Mouse (Mus musculus) limb, embryonic 10.5 days (tissue): ENCODE data around the gene Ctsd. TPM values are rescaled to one million over a fixed set of nuclear protein-coding genes. Genes with fewer than 3 reads are reported as not detected.
"Not testable (repeated sequence)": the region's sequence is repeated elsewhere in the genome, so short reads cannot be mapped to it uniquely, and the experiment has no call there.

Experiments
- DNase-seq: peaks from one replicate; pipeline ENCODE4 v3.0.0-alpha.2; 2017; ENCODE audit warnings: low spot score
- H3K27ac ChIP-seq: fragments of 300-500 bp; sonication (generic); 2 replicates; pipeline ENCODE4 v1.5.1; 2016; ENCODE audit warnings: mild to moderate bottlenecking
- H3K27me3 ChIP-seq: fragments of 300-500 bp; sonication (generic); 2 replicates; pipeline ENCODE4 v1.6.1; 2016; ENCODE audit warnings: low read depth, mild to moderate bottlenecking; ENCODE audit not compliant: poor library complexity, severe bottlenecking
- H3K36me3 ChIP-seq: fragments of 300-500 bp; sonication (generic); 2 replicates; pipeline ENCODE4 v1.6.1; 2016; ENCODE audit warnings: mild to moderate bottlenecking, moderate library complexity
- H3K4me1 ChIP-seq: fragments of 300-500 bp; sonication (generic); 2 replicates; pipeline ENCODE4 v1.6.1; 2016
- H3K4me3 ChIP-seq: fragments of 300-500 bp; sonication (generic); 2 replicates; pipeline ENCODE4 v1.5.1; 2016; ENCODE audit warnings: mild to moderate bottlenecking, moderate library complexity
- H3K9me3 ChIP-seq: fragments of 300-500 bp; sonication (generic); replicated peaks from 2 replicates; pipeline ENCODE4 v1.6.1; 2016; ENCODE audit warnings: mild to moderate bottlenecking
- WGBS: fragments of 180-500 bp; shearing (Covaris S2); methylation state at CpG from one replicate; pipeline ENCODE4 v1.1.7; 2016; 5-methylcytosine and 5-hydroxymethylcytosine counted together
- polyA plus RNA-seq: library from polyadenylated mRNA; unstranded; fragments of >200 nt; fragmentation: Nextera tagmentation; extraction: Ambion mirVana; gene quantifications from 2 replicates; pipeline ENCODE4 v1.2.1, GENCODE M21; 2016

Ctsd gene
- polyA plus RNA-seq, 1 experiment from 2014 or later: 132 TPM

DNA sequence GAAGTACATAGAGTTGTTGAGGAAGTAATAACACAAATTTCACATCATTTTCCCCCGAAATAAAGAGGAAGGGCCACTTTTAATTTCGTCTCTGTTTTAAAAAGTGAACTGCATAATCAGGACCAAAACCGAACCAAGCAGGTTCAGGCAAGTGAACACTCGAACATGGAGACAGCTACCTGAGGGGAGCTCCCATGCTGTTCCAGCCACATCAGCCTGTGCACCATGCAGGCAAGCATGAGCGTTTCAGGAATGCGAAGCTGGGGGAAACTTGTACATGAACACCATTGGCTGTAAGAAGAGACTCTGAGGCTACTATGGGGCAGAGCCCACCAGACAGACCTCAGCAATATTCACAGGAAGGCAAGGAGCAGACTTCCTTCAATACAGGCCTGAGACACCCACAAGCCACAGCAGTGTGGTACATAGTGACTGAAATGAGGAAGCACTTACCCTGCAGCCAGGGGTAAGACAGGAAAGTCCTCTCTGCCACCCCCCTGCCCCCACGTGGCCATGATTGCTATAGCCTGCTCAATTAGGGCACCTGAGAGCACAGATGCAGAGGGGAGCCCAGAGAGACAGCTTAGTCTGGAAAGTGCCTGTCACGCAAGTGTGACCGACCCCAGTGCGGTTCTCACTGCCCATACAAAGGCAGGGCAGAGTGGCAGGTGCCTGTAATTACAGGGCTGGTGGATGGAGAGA, 47.4 kb downstream of the Ctsd start:
- Histone ChIP-seq H3K4me1 (peaks cover 16% of the 10 kb centered on the region), H3K36me3 (no peaks in the 10 kb centered on the region), H3K27me3 (no peaks in the 10 kb centered on the region), H3K4me3 (no peak overlapping the region), H3K9me3 (no peaks in the 10 kb centered on the region), H3K27ac (peak overlapping the region; percentile 12; the same call in 1 of the 2 replicates)
- WGBS: 56% methylated on average over 10 of the region's 10 CpGs
- no peak for DNase-seq

DNA sequence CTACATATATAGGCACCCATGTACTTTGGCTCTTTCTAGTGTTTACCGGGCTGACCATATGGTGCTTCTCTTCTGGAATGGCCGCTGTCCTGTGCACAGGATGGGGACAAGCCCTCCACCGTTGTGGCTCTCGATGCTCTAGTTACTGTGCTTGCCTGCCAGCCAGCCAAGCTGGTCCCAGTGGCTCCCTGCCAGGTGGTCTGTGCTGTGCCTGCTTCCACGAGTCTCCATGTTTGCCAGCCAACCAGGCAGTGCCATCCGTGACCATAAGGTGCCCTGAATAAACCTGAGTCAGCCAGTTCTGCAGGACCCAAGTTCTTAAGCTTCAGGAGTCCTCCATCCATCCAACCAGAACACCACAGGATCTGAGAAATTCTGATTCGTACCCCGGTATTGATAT, 52.7 kb downstream of the Ctsd start:
- H3K4me1 ChIP-seq: peaks cover 39% of the 10 kb centered on the region
- H3K36me3 ChIP-seq: no peaks in the 10 kb centered on the region
- no peaks in the 10 kb centered on the region for H3K27me3 ChIP-seq
- no peak overlapping the region for H3K4me3 ChIP-seq
- H3K27ac ChIP-seq: peak overlapping the region; percentile 74
- H3K9me3 ChIP-seq: no peaks in the 10 kb centered on the region
- 90% methylated on average over 8 of the region's 8 CpGs for WGBS
- DNase-seq: no peak

DNA sequence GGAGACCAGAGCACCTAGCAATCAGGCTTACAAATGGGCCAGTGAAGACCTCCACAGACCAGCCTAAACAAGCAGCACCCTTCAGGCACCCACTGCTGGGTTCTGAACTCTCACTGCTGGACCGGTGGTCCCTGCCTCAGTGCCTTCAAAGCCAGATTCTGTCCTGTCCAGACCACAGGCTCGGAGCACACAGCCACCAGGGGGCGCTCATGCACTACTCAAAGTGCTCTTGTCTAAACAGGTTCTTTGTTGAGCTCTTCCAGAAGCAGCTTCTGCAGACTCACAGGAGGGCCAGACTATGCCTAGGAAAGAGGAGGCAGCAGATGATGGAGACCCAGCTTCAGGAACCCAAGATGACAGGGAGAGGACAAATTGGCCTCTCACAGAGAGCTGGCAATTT, 53.6 kb downstream of the Ctsd start:
- WGBS: 4% methylated on average over 3 of the region's 3 CpGs

DNA sequence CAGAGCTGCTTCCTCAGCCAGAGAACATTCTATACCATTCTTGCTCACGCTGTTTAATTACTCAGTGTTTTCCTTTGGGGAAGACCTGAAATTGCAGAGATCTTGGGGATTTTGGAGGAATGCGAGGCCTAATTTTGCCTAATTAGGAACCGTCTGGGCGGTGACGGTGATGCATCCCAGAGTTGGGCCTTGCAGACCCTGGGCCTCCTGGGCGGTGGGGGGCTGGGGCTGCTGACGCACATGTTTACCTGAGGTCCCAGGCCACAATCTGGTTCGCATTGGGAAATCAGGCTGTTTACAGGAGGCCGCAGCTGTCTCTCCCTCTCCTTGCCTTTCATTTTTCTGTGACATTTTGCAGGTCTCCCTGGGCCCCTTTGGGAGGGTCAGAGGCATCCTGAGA, 55.1 kb downstream of the Ctsd start:
- 30% methylated on average over 5 of the region's 9 CpGs for WGBS
- DNase-seq: not testable (repeated sequence)

More for the DNA sequence above, 53.6 kb downstream of the Ctsd start:
- Histone ChIP-seq H3K27ac (peak overlapping the region; percentile 74), H3K36me3 (no peaks in the 10 kb centered on the region), H3K4me1 (peaks cover 42% of the 10 kb centered on the region), H3K27me3 (no peaks in the 10 kb centered on the region), H3K4me3 (no peak overlapping the region), H3K9me3 (no peaks in the 10 kb centered on the region)
- peak; percentile 99 for DNase-seq

DNA sequence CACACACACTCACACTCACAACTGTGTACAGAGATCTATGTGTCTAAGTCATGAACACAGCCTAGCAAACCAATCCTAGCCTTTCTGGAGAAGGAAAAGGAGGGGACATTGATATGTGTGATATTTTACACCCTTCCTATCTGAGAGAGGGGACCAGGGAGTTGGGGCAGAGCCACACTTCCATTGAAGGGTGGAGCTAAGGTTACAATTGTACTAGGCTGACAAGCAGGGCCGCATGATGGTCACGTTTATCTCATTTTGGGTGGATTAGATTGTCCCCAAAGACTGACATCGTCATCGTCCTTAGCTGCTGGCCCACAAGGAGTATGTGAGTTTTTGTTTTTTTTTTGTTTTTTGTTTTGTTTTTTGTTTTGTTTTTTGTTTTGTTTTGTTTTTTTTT, 56.6 kb downstream of the Ctsd start:
- no peaks in the 10 kb centered on the region for H3K36me3 ChIP-seq
- no peaks in the 10 kb centered on the region for H3K27me3 ChIP-seq
- no peak for DNase-seq
- no peaks in the 10 kb centered on the region for H3K9me3 ChIP-seq
- peaks cover 52% of the 10 kb centered on the region for H3K4me1 ChIP-seq
- H3K4me3 ChIP-seq: no peak overlapping the region
- 77% methylated on average over 4 of the region's 4 CpGs for WGBS
- no peak overlapping the region for H3K27ac ChIP-seq

More for the DNA sequence above, 55.1 kb downstream of the Ctsd start:
- peak overlapping the region; percentile 74 for H3K27ac ChIP-seq
- H3K9me3 ChIP-seq, H3K27me3 ChIP-seq, H3K4me3 ChIP-seq, H3K36me3 ChIP-seq: not testable (repeated sequence)
- H3K4me1 ChIP-seq: peaks cover 52% of the 10 kb centered on the region

DNA sequence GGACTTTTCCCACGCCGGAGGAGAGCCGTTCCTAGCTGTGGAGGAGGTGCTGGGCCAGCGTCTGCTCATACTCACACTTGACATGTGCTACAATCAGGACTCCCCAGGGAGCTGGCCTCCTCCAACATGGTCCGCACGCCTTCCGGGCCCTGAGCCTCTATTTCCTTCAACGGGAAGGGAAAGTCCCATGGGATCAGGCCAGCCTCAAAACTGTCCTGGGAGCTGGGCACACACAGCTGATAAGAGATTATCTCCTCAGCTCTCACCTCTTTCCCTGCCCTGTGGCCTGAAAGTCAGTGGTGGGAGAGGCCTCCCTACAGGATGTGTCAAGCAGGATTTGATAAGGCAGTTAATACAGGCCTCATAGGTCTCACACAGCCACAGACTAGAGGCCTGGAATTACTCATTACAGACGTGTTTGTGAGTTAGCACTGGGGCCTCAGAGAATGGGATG, 57.5 kb downstream of the Ctsd start:
- no peak for DNase-seq
- Histone ChIP-seq H3K4me3 (no peak overlapping the region), H3K27ac (peak overlapping the region; percentile 64), H3K36me3 (no peaks in the 10 kb centered on the region), H3K27me3 (no peaks in the 10 kb centered on the region), H3K9me3 (no peaks in the 10 kb centered on the region), H3K4me1 (peaks cover 52% of the 10 kb centered on the region)
- 31% methylated on average over 9 of the region's 9 CpGs for WGBS

DNA sequence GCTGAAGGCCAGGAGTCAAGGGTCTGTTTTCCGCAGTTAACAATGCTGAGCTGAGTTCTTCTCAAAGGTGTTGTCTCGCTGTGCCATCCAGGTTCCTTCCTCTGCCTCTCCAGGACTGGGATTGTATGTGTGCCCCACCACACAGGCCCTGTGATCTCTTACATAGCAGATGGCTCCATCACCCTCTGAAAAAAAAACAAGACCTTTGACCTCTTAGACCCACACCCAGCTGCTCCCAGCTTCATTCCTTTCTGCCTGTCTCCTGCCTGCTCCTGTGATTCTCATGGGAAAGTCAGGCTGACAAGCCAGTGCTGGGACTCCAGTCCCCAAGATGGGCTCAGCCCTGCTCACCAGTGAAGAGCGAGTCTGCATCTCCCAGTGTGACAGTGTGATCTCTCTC, 59.3 kb downstream of the Ctsd start:
- WGBS: 37% methylated on average over 3 of the region's 3 CpGs
- DNase-seq: no peak

DNA sequence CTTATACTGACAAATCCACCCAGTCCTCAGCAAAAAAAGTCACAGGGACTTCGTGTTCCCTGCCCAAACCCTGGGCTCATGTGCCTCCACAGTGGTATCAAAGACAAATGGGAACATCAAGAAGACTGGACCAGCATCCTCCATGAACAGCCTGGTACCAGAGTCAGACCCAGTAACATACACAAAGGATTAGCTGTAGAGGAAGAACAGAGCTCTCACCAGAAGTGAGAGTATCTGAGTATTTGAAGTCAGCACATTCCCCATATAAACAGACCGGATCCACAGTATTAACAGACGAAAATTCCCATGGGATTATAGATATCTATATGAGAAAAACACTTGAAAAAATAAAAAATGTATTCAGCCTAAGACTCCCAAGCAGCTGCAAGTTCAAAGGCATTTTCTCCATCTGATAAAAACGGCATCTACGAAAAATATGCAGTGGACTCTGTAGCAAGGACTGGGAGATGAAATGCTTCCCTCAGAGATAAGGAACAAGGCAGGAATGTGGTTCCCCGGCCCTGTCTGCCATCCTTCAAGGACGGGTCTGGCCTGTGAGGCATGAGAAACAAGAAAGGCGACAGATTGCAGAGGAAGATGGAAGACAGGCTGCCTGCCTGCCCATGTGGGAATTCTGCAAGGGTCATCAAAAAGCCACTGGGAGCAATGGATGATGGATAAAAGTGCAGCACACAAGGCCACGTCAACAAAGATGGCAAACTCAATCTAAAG, 61.0 kb downstream of the Ctsd start:
- H3K27ac ChIP-seq: no peak overlapping the region
- no peaks in the 10 kb centered on the region for H3K36me3 ChIP-seq
- DNase-seq: no peak
- WGBS: 38% methylated on average over 9 of the region's 9 CpGs
- no peaks in the 10 kb centered on the region for H3K9me3 ChIP-seq
- no peaks in the 10 kb centered on the region for H3K27me3 ChIP-seq
- peaks cover 43% of the 10 kb centered on the region for H3K4me1 ChIP-seq
- H3K4me3 ChIP-seq: no peak overlapping the region

More for the DNA sequence above, 59.3 kb downstream of the Ctsd start:
- Histone ChIP-seq H3K27me3 (no peaks in the 10 kb centered on the region), H3K4me3 (no peak overlapping the region), H3K27ac (peak overlapping the region; percentile 67; the same call in 1 of the 2 replicates), H3K9me3 (no peaks in the 10 kb centered on the region), H3K4me1 (peaks cover 44% of the 10 kb centered on the region), H3K36me3 (no peaks in the 10 kb centered on the region)

Other genes with a start within 250 kb of the Ctsd start
- not detected in 2 replicates for gene Gm45337, start 243.4 kb downstream of the Ctsd start, polyA plus RNA-seq
- not detected in 2 replicates for gene Gm29735, start 230.9 kb downstream of the Ctsd start, polyA plus RNA-seq
- gene Gm4553, start 222.3 kb downstream of the Ctsd start, polyA plus RNA-seq: not detected in 2 replicates
- not detected in 2 replicates for gene Krtap5-2, start 212.0 kb downstream of the Ctsd start, polyA plus RNA-seq
- not detected in 2 replicates for gene Gm10153, start 197.6 kb downstream of the Ctsd start, polyA plus RNA-seq
- not detected in 2 replicates for gene Krtap5-3, start 186.7 kb downstream of the Ctsd start, polyA plus RNA-seq
- not detected in 2 replicates for gene Gm7579, start 176.2 kb downstream of the Ctsd start, polyA plus RNA-seq
- gene Krtap5-5, start 158.1 kb downstream of the Ctsd start, polyA plus RNA-seq: not detected in 2 replicates
- not detected in 2 replicates for gene Gm40460, start 147.0 kb downstream of the Ctsd start, polyA plus RNA-seq
- gene Gm2431, start 129.7 kb downstream of the Ctsd start, polyA plus RNA-seq: not detected in 2 replicates
- not detected in 2 replicates for gene Gm4559, start 113.7 kb downstream of the Ctsd start, polyA plus RNA-seq
- gene Krtap5-1, start 90.9 kb downstream of the Ctsd start, polyA plus RNA-seq: not detected in 2 replicates
- not detected in 2 replicates for gene Krtap5-4, start 84.5 kb downstream of the Ctsd start, polyA plus RNA-seq
- gene Ifitm10, start 14.3 kb downstream of the Ctsd start, polyA plus RNA-seq: 0.53 and 0.73 TPM in 2 replicates
- 0.63 and 1.1 TPM in 2 replicates for gene Gm49369, start 5.4 kb downstream of the Ctsd start, polyA plus RNA-seq
- 0.25 TPM in 1 of 2 replicates, not detected in the other for gene Syt8, start 46.8 kb upstream of the Ctsd start, polyA plus RNA-seq
- gene Tnni2, start 53.8 kb upstream of the Ctsd start, polyA plus RNA-seq: 2.4 and 3.6 TPM in 2 replicates
- 28.7 and 31.1 TPM in 2 replicates for gene Lsp1, start 72.8 kb upstream of the Ctsd start, polyA plus RNA-seq
- gene Tnnt3, start 110.8 kb upstream of the Ctsd start, polyA plus RNA-seq: 1.6 and 1.7 TPM in 2 replicates
- 25.9 and 33.7 TPM in 2 replicates for gene Mrpl23, start 144.6 kb upstream of the Ctsd start, polyA plus RNA-seq